Mouse (Mus musculus): ENCODE results near the gene Cyp2c23.

GRCm38 (mm10) chr19:44004261-44004660 lies 24.7 kb downstream of the Cyp2c23 start:
- TF ChIP-seq CTCF (IDR thresholded peaks at IDR 0.05; ENCODE audit: low read depth) (no peak), EP300 (IDR thresholded peaks at IDR 0.05; ENCODE audit: low read depth) (no peak)
